Mouse (Mus musculus) forebrain, embryonic 12.5 days (tissue): ENCODE results near the gene Krtap5-3. TPM values are rescaled to one million over a fixed set of nuclear protein-coding genes. Genes with fewer than 3 reads are reported as not detected.
"Not testable (repeated sequence)": the region's sequence is repeated elsewhere in the genome, so short reads cannot be mapped to it uniquely, and the experiment has no call there.

ENCODE experiments used
- ATAC-seq: fragments of 200-750 bp; cut with Nextera tagmentation; 2 replicates; pipeline ENCODE4 v1.8.0; 2017; ENCODE audit warnings: moderate TSS enrichment; ENCODE audit not compliant: low FRiP score
- H3K27ac ChIP-seq: fragments of 300-500 bp; sonication (generic); 2 replicates; pipeline ENCODE4 v1.5.1; 2016; ENCODE audit warnings: mild to moderate bottlenecking
- H3K27me3 ChIP-seq: fragments of 300-500 bp; sonication (generic); 2 replicates; pipeline ENCODE4 v1.6.1; 2016; ENCODE audit warnings: mild to moderate bottlenecking
- H3K36me3 ChIP-seq: fragments of 300-500 bp; sonication (generic); replicated peaks from 2 replicates; pipeline ENCODE4 v1.6.1; 2016; ENCODE audit warnings: mild to moderate bottlenecking
- H3K4me1 ChIP-seq: fragments of 300-500 bp; sonication (generic); 2 replicates; pipeline ENCODE4 v1.6.1; 2016
- H3K4me2 ChIP-seq: fragments of 300-500 bp; sonication (generic); 2 replicates; pipeline ENCODE4 v1.6.1; 2016; ENCODE audit warnings: mild to moderate bottlenecking, moderate library complexity
- H3K4me3 ChIP-seq: fragments of 300-500 bp; sonication (generic); replicated peaks from 2 replicates; pipeline ENCODE4 v1.5.1; 2016; ENCODE audit warnings: mild to moderate bottlenecking
- H3K9ac ChIP-seq: fragments of 300-500 bp; sonication (generic); 2 replicates; pipeline ENCODE4 v1.6.1; 2016; ENCODE audit warnings: mild to moderate bottlenecking
- H3K9me3 ChIP-seq: fragments of 300-500 bp; sonication (generic); 2 replicates; pipeline ENCODE4 v1.6.1; 2016
- WGBS: fragments of 180-500 bp; shearing (Covaris S2); methylation state at CpG from one replicate; pipeline ENCODE4 v1.1.7; 2016; 5-methylcytosine and 5-hydroxymethylcytosine counted together
- polyA plus RNA-seq: library from polyadenylated mRNA; unstranded; fragments of >200 nt; fragmentation: Nextera tagmentation; extraction: Ambion mirVana; gene quantifications from 2 replicates; pipeline ENCODE4 v1.2.1, GENCODE M21; 2016

Gene Krtap5-3
- polyA plus RNA-seq, 1 experiment from 2014 or later = not detected

- Histone ChIP-seq H3K27ac (no peak overlapping the region), H3K9me3 (no peaks in the 10 kb centered on the region), H3K4me3 (no peak overlapping the region), H3K4me1 (no peaks in the 10 kb centered on the region), H3K9ac (no peak overlapping the region), H3K36me3 (no peaks in the 10 kb centered on the region), H3K4me2 (no peak overlapping the region), H3K27me3 (no peaks in the 10 kb centered on the region)
- no peak for ATAC-seq
Observed at GRCm38 (mm10) chr7:142205488-142205887, 4.3 kb downstream of the Krtap5-3 start.

GRCm38 (mm10) chr7:142206891-142207290 lies 5.7 kb downstream of the Krtap5-3 start:
- H3K36me3 ChIP-seq, H3K27me3 ChIP-seq, H3K27ac ChIP-seq, H3K9me3 ChIP-seq, ATAC-seq, H3K9ac ChIP-seq, H3K4me1 ChIP-seq, H3K4me3 ChIP-seq, H3K4me2 ChIP-seq: not testable (repeated sequence)
- 69% methylated on average over 5 of the region's 5 CpGs for WGBS

- H3K9me3 ChIP-seq = no peaks in the 10 kb centered on the region
- no peak for ATAC-seq
- WGBS = 59% methylated on average over 1 of the region's 1 CpGs
- no peaks in the 10 kb centered on the region for H3K27me3 ChIP-seq
- no peaks in the 10 kb centered on the region for H3K4me1 ChIP-seq
- no peak within 1 kb of the TSS for H3K4me2 ChIP-seq
- H3K4me3 ChIP-seq = no peak within 1 kb of the TSS
- H3K9ac ChIP-seq = no peak within 1 kb of the TSS
- H3K27ac ChIP-seq = no peak within 1 kb of the TSS
- H3K36me3 ChIP-seq = no peaks in the 10 kb centered on the region
Observed at GRCm38 (mm10) chr7:142211559-142211958, 10.4 kb downstream of the Krtap5-3 start, which contains the start of gene Gm7579. Gm7579 (plus strand) TSS chr7:142211859.

GRCm38 (mm10) chr7:142212136-142212535 lies 11.0 kb downstream of the Krtap5-3 start:
- H3K27me3 ChIP-seq, H3K4me1 ChIP-seq, H3K9me3 ChIP-seq, H3K9ac ChIP-seq, H3K4me2 ChIP-seq, ATAC-seq, H3K27ac ChIP-seq, H3K36me3 ChIP-seq, H3K4me3 ChIP-seq: not testable (repeated sequence)
- WGBS = 65% methylated on average over 1 of the region's 1 CpGs

GRCm38 (mm10) chr7:142224518-142224917 lies 23.4 kb downstream of the Krtap5-3 start:
- H3K4me1 ChIP-seq = no peaks in the 10 kb centered on the region; the same call in 1 of the 2 replicates
- H3K27me3 ChIP-seq = no peaks in the 10 kb centered on the region
- no peaks in the 10 kb centered on the region for H3K9me3 ChIP-seq
- H3K4me2 ChIP-seq = no peak overlapping the region
- no peaks in the 10 kb centered on the region for H3K36me3 ChIP-seq
- WGBS = 70% methylated on average over 2 of the region's 2 CpGs
- no peak overlapping the region for H3K9ac ChIP-seq
- ATAC-seq = no peak
- H3K4me3 ChIP-seq = no peak overlapping the region
- no peak overlapping the region for H3K27ac ChIP-seq

- WGBS = 63% methylated on average over 3 of the region's 3 CpGs
- H3K4me3 ChIP-seq, ATAC-seq, H3K36me3 ChIP-seq, H3K4me2 ChIP-seq, H3K27me3 ChIP-seq, H3K4me1 ChIP-seq, H3K9ac ChIP-seq, H3K9me3 ChIP-seq, H3K27ac ChIP-seq: not testable (repeated sequence)
Observed at GRCm38 (mm10) chr7:142229871-142230270, 28.7 kb downstream of the Krtap5-3 start, which contains the start of gene Krtap5-5. Krtap5-5 (minus strand) TSS chr7:142229971.

- ATAC-seq = no peak
Observed at GRCm38 (mm10) chr7:142231540-142231939, 30.4 kb downstream of the Krtap5-3 start.

GRCm38 (mm10) chr7:142240978-142241377 lies 39.8 kb downstream of the Krtap5-3 start, which contains the start of gene Gm40460:
Gm40460 (minus strand) TSS chr7:142241078.
- WGBS = 57% methylated on average over 2 of the region's 2 CpGs
- no peaks in the 10 kb centered on the region for H3K9me3 ChIP-seq
- H3K4me3 ChIP-seq = no peak within 1 kb of the TSS
- no peaks in the 10 kb centered on the region for H3K36me3 ChIP-seq
- H3K9ac ChIP-seq = no peak within 1 kb of the TSS
- H3K27me3 ChIP-seq = no peaks in the 10 kb centered on the region
- no peak within 1 kb of the TSS for H3K27ac ChIP-seq
- no peaks in the 10 kb centered on the region for H3K4me1 ChIP-seq
- ATAC-seq = no peak
- no peak within 1 kb of the TSS for H3K4me2 ChIP-seq

More at GRCm38 (mm10) chr7:142231540-142231939, 30.4 kb downstream of the Krtap5-3 start:
- Histone ChIP-seq H3K27me3 (no peaks in the 10 kb centered on the region), H3K27ac (no peak overlapping the region), H3K4me1 (no peaks in the 10 kb centered on the region), H3K4me2 (no peak overlapping the region), H3K9me3 (0 out of 2 replicates have a peak, but pooled peaks cover 5% of the 10 kb centered on the region), H3K9ac (no peak overlapping the region), H3K36me3 (no peaks in the 10 kb centered on the region), H3K4me3 (no peak overlapping the region)
- 44% methylated on average over 1 of the region's 1 CpGs for WGBS

- Histone ChIP-seq H3K27me3 (no peaks in the 10 kb centered on the region), H3K9ac (no peak overlapping the region), H3K4me2 (no peak overlapping the region), H3K27ac (no peak overlapping the region), H3K9me3 (no peaks in the 10 kb centered on the region), H3K4me3 (no peak overlapping the region), H3K4me1 (no peaks in the 10 kb centered on the region), H3K36me3 (no peaks in the 10 kb centered on the region)
- 0% methylated on average over 1 of the region's 1 CpGs for WGBS
- no peak for ATAC-seq
Observed at GRCm38 (mm10) chr7:142249824-142250223, 48.7 kb downstream of the Krtap5-3 start.

Other genes with a start within 250 kb of the Krtap5-3 start
- 46.4 and 46.9 TPM in 2 replicates for gene Mob2, start 140.3 kb upstream of the Krtap5-3 start, polyA plus RNA-seq
- gene Dusp8, start 105.5 kb upstream of the Krtap5-3 start, polyA plus RNA-seq = 45.0 and 45.8 TPM in 2 replicates
- gene Gm45618, start 80.6 kb upstream of the Krtap5-3 start, polyA plus RNA-seq = not detected in 2 replicates
- not detected in 2 replicates for gene Gm39115, start 65.3 kb upstream of the Krtap5-3 start, polyA plus RNA-seq
- not detected in 2 replicates for gene Gm45337, start 56.8 kb upstream of the Krtap5-3 start, polyA plus RNA-seq
- gene Gm29735, start 44.3 kb upstream of the Krtap5-3 start, polyA plus RNA-seq = not detected in 2 replicates
- not detected in 2 replicates for gene Gm4553, start 35.6 kb upstream of the Krtap5-3 start, polyA plus RNA-seq
- gene Krtap5-2, start 25.4 kb upstream of the Krtap5-3 start, polyA plus RNA-seq = not detected in 2 replicates
- not detected in 2 replicates for gene Gm10153, start 11.0 kb upstream of the Krtap5-3 start, polyA plus RNA-seq
- gene Gm7579, start 10.5 kb downstream of the Krtap5-3 start, polyA plus RNA-seq = not detected in 2 replicates
- gene Krtap5-5, start 28.6 kb downstream of the Krtap5-3 start, polyA plus RNA-seq = not detected in 2 replicates
- gene Gm40460, start 39.7 kb downstream of the Krtap5-3 start, polyA plus RNA-seq = not detected in 2 replicates
- gene Gm2431, start 57.0 kb downstream of the Krtap5-3 start, polyA plus RNA-seq = not detected in 2 replicates
- not detected in 2 replicates for gene Gm4559, start 73.0 kb downstream of the Krtap5-3 start, polyA plus RNA-seq
- gene Krtap5-1, start 95.8 kb downstream of the Krtap5-3 start, polyA plus RNA-seq = not detected in 2 replicates
- not detected in 2 replicates for gene Krtap5-4, start 102.2 kb downstream of the Krtap5-3 start, polyA plus RNA-seq
- gene Ifitm10, start 172.4 kb downstream of the Krtap5-3 start, polyA plus RNA-seq = 0.34 and 0.45 TPM in 2 replicates
- gene Gm49369, start 181.3 kb downstream of the Krtap5-3 start, polyA plus RNA-seq = 0.60 and 0.91 TPM in 2 replicates
- 132 TPM in 2 replicates for gene Ctsd, start 186.7 kb downstream of the Krtap5-3 start, polyA plus RNA-seq
- gene Syt8, start 233.5 kb downstream of the Krtap5-3 start, polyA plus RNA-seq = not detected in 2 replicates
- gene Tnni2, start 240.4 kb downstream of the Krtap5-3 start, polyA plus RNA-seq = 1.3 TPM in 1 of 2 replicates, not detected in the other